Comparison of ENCODE assay signal across 7 mouse cellular contexts in the genomic region with DNA sequence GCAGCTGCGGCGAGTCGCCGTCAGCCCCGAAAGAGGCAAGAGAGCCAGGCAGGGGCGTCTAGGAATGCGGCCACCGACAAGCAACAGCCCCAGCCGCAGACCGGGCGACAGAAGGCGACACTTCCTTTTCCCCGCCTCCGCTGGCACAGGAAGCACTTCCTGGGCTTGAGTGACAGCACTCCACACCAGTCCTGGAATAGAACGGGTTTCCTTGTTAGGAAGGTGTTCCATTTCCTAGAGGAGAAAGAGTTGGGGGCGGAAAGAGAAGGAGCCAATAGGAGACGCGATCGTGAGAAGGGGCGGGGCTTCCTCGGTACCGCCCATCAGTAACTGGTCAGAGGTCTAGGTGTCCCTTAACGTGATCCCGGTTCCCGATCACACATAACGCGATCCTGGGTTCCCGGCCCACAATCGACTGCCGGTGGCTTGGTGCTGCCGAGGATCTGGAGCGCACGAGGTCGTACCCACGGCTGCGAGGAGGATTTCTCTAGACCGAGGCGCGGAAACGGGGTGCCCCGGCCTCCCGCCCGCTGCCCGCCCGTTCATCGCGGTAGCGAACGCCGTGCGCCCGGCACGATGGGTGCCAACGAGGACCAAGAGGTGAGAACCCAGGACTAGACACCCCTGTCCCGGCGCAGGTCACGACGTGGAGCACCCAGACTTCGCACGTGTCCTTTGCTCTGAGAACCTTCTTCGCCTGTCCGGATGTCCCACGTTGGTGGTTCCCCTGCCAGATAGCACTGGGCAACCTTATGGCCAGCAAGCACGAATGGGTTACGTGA. TPM values are rescaled to one million over a fixed set of nuclear protein-coding genes. Genes with fewer than 3 reads are reported as not detected.
DNase-seq lines count a peak whose midpoint lies in the region; ATAC-seq and TF ChIP-seq lines count a peak whose summit lies in the region.

A gene (minus strand): TSS at position 127 of the 782 bp plus-strand sequence.
A gene (plus strand): TSS at position 321 of the 782 bp plus-strand sequence.

- H3K27me3 ChIP-seq in embryonic facial prominence, embryonic 10.5 days (replicated peaks; ENCODE audit: low read depth, poor library complexity, severe bottlenecking), result no peaks in the 10 kb centered on the region
- H3K27me3 ChIP-seq in intestine, postnatal 0 days (replicated peaks; ENCODE audit: control insufficient read depth, insufficient read depth, low read length), result no peaks in the 10 kb centered on the region
- H3K27me3 ChIP-seq in midbrain, embryonic 12.5 days, result no peaks in the 10 kb centered on the region
- H3K27me3 ChIP-seq in small intestine, adult 2 months (ENCODE audit: control insufficient read depth, insufficient read depth, low read length), result no peaks in the 10 kb centered on the region

- under 1% methylated on average over 65 of the region's 65 CpGs for WGBS in embryonic facial prominence, embryonic 10.5 days
- WGBS in intestine, postnatal 0 days, result under 1% methylated on average over 65 of the region's 65 CpGs
- WGBS in midbrain, embryonic 12.5 days, result under 1% methylated on average over 65 of the region's 65 CpGs
- WGBS in small intestine, adult 2 months, result under 1% methylated on average over 65 of the region's 65 CpGs

- ATAC-seq in intestine, postnatal 0 days, result peak; percentile 100
- peak; percentile 100 for ATAC-seq in midbrain, embryonic 12.5 days (ENCODE audit: low FRiP score, low read depth)

- TF ChIP-seq POLR2A in small intestine, adult 2 months (IDR thresholded peaks at IDR 0.05; ENCODE audit: low read depth, low read length), result no peak; the same call in 1 of the 2 replicates

- peak within 1 kb of the TSS; percentile 91 for H3K9ac ChIP-seq in intestine, postnatal 0 days (ENCODE audit: low read depth, low read length)
- H3K9ac ChIP-seq in midbrain, embryonic 12.5 days (replicated peaks), result peak within 1 kb of the TSS; percentile 87

- peaks cover 22% of the 10 kb centered on the region for H3K4me1 ChIP-seq in embryonic facial prominence, embryonic 10.5 days
- H3K4me1 ChIP-seq in intestine, postnatal 0 days (replicated peaks; ENCODE audit: control insufficient read depth, insufficient read depth, low read length), result 0 out of 2 replicates have a peak, but pooled peaks cover 3% of the 10 kb centered on the region
- H3K4me1 ChIP-seq in midbrain, embryonic 12.5 days, result peaks cover 23% of the 10 kb centered on the region
- H3K4me1 ChIP-seq in small intestine, adult 2 months (ENCODE audit: control insufficient read depth, insufficient read depth, insufficient read length, low read length), result peaks cover 3% of the 10 kb centered on the region; the same call in 1 of the 2 replicates

- DNase-seq in adrenal gland, postnatal 10 days, result peak; percentile 96
- peak; percentile 96 for DNase-seq in embryonic facial prominence, embryonic 10.5 days (ENCODE audit: low spot score)
- DNase-seq in gonadal fat pad, adult 2 months (ENCODE audit: low read depth), result peak; percentile 89
- peak; percentile 95 for DNase-seq in left cerebral cortex, postnatal 4 days

- no peaks in the 10 kb centered on the region for H3K9me3 ChIP-seq in embryonic facial prominence, embryonic 10.5 days
- H3K9me3 ChIP-seq in intestine, postnatal 0 days (ENCODE audit: control insufficient read depth), result no peaks in the 10 kb centered on the region
- no peaks in the 10 kb centered on the region for H3K9me3 ChIP-seq in midbrain, embryonic 12.5 days

- TF ChIP-seq CTCF in intestine, postnatal 0 days (IDR thresholded peaks at IDR 0.05; ENCODE audit: low read depth), result no peak; the same call in 1 of the 2 replicates
- no peak for TF ChIP-seq CTCF in small intestine, adult 2 months (IDR thresholded peaks at IDR 0.05; ENCODE audit: extremely low read depth, insufficient read length, insufficient replicate concordance, low read depth, low read length)

- H3K36me3 ChIP-seq in embryonic facial prominence, embryonic 10.5 days (replicated peaks), result peaks cover 32% of the 10 kb centered on the region
- H3K36me3 ChIP-seq in intestine, postnatal 0 days (ENCODE audit: control insufficient read depth, insufficient read depth), result peaks cover 24% of the 10 kb centered on the region
- peaks cover 22% of the 10 kb centered on the region for H3K36me3 ChIP-seq in midbrain, embryonic 12.5 days
- H3K36me3 ChIP-seq in small intestine, adult 2 months (ENCODE audit: control insufficient read depth, insufficient read depth, low read length), result peaks cover 18% of the 10 kb centered on the region

- peak within 1 kb of the TSS; percentile 94 for H3K4me3 ChIP-seq in embryonic facial prominence, embryonic 10.5 days
- peak within 1 kb of the TSS; percentile 87 for H3K4me3 ChIP-seq in intestine, postnatal 0 days (ENCODE audit: low read depth, low read length)
- H3K4me3 ChIP-seq in midbrain, embryonic 12.5 days, result peak within 1 kb of the TSS; percentile 93
- H3K4me3 ChIP-seq in small intestine, adult 2 months (ENCODE audit: low read depth, low read length), result peak within 1 kb of the TSS; percentile 85

- peak within 1 kb of the TSS; percentile 90 for H3K27ac ChIP-seq in embryonic facial prominence, embryonic 10.5 days (replicated peaks)
- H3K27ac ChIP-seq in intestine, postnatal 0 days (ENCODE audit: low read depth, low read length), result peak within 1 kb of the TSS; percentile 82
- H3K27ac ChIP-seq in midbrain, embryonic 12.5 days (replicated peaks), result peak within 1 kb of the TSS; percentile 87
- peak within 1 kb of the TSS; percentile 45 for H3K27ac ChIP-seq in small intestine, adult 2 months (ENCODE audit: insufficient read depth, low read depth, low read length)

- peak within 1 kb of the TSS; percentile 88 for H3K4me2 ChIP-seq in intestine, postnatal 0 days (replicated peaks; ENCODE audit: low read depth)
- peak within 1 kb of the TSS; percentile 89 for H3K4me2 ChIP-seq in midbrain, embryonic 12.5 days (replicated peaks)

- intact Hi-C loops in left cerebral cortex, postnatal 4 days (cut with DNase I), result loop anchor here (5.0 kb wide), 1 partner anchor 144 kb away; a partner anchor contains a TSS

RNA-seq across cellular contexts. Expression of the first gene that starts in this region (rescaled TPM):
- 10 to 100 TPM; 27.9 to 31.3 TPM for total RNA-seq in adrenal gland, postnatal 10 days (2021)
- 34.7 and 35.2 TPM in 2 replicates for polyA plus RNA-seq in embryonic facial prominence, embryonic 10.5 days (2016; fragmentation: Nextera tagmentation; extraction: Ambion mirVana)
- 24.1 and 24.3 TPM in 2 replicates for polyA plus RNA-seq in gonadal fat pad, adult 2 months (2012; rRNA removed)
- polyA plus RNA-seq in intestine, postnatal 0 days (2015; fragmentation: Nextera tagmentation; extraction: Ambion mirVana), result 14.0 and 15.1 TPM in 2 replicates
- 10 to 100 TPM; 49.7 to 51.0 TPM for total RNA-seq in left cerebral cortex, postnatal 4 days (2021)
- 46.1 and 48.3 TPM in 2 replicates for polyA plus RNA-seq in midbrain, embryonic 12.5 days (2016; fragmentation: Nextera tagmentation; extraction: Ambion mirVana)
- polyA plus RNA-seq in small intestine, adult 2 months (2012; rRNA removed), result 6.0 and 12.4 TPM in 2 replicates

RNA-seq across cellular contexts. Expression of the second gene that starts in this region (rescaled TPM):
- 10 to 100 TPM; 44.9 to 56.7 TPM for total RNA-seq in adrenal gland, postnatal 10 days (2021)
- 47.6 and 50.4 TPM in 2 replicates for polyA plus RNA-seq in embryonic facial prominence, embryonic 10.5 days (2016; fragmentation: Nextera tagmentation; extraction: Ambion mirVana)
- 12.5 and 13.4 TPM in 2 replicates for polyA plus RNA-seq in gonadal fat pad, adult 2 months (2012; rRNA removed)
- 28.0 and 31.2 TPM in 2 replicates for polyA plus RNA-seq in intestine, postnatal 0 days (2015; fragmentation: Nextera tagmentation; extraction: Ambion mirVana)
- total RNA-seq in left cerebral cortex, postnatal 4 days (2021), result 10 to 100 TPM; 26.8 to 29.5 TPM
- polyA plus RNA-seq in midbrain, embryonic 12.5 days (2016; fragmentation: Nextera tagmentation; extraction: Ambion mirVana), result 37.7 and 40.0 TPM in 2 replicates
- polyA plus RNA-seq in small intestine, adult 2 months (2012; rRNA removed), result 10.7 and 12.6 TPM in 2 replicates

Comparison
In these comparisons a context has a peak if more than half of its experiments do, and no peak if none do; other contexts are left out.
1. Peak in every context shown above with its lines: DNase-seq, ATAC-seq, H3K4me3 ChIP-seq and H3K27ac ChIP-seq.